Mouse (Mus musculus): ENCODE data around the gene Gm42906.

GRCm38 (mm10) chr5:151170168-151170750, 257.7 kb downstream of the Gm42906 start:
- TF ChIP-seq CHD2 (IDR thresholded peaks at IDR 0.05; ENCODE audit: low read length) (no peak), ZC3H11A (IDR thresholded peaks at IDR 0.05; ENCODE audit: low read depth, low read length) (no peak), MXI1 (IDR thresholded peaks at IDR 0.05; ENCODE audit: low read depth, low read length) (no peak), RAD21 (IDR thresholded peaks at IDR 0.05; ENCODE audit: low read depth, low read length) (no peak), CTCF (IDR thresholded peaks at IDR 0.05 in 2 of 3, conservative IDR thresholded peaks at IDR 0.05 in 1 of 3; ENCODE audit: control insufficient read depth in 1 of 3, insufficient read depth in 1 of 3, low read depth in 2 of 3, low read length in 3 of 3, poor library complexity in 1 of 3, severe bottlenecking in 1 of 3) (no peak), RCOR1 (IDR thresholded peaks at IDR 0.05; ENCODE audit: low read depth, low read length) (no peak), ZNF384 (IDR thresholded peaks at IDR 0.05; ENCODE audit: low read depth, low read length) (no peak), EP300 (IDR thresholded peaks at IDR 0.05; ENCODE audit: low read depth in 1 of 2, low read length in 2 of 2) (no peak), MAX (IDR thresholded peaks at IDR 0.05; ENCODE audit: low read length) (no peak), CHD1 (IDR thresholded peaks at IDR 0.05; ENCODE audit: low read depth, low read length) (no peak), ELF1 (IDR thresholded peaks at IDR 0.05; ENCODE audit: low read depth, low read length) (no peak), NELFE (IDR thresholded peaks at IDR 0.05; ENCODE audit: low read depth, low read length) (no peak), GATA1 (IDR thresholded peaks at IDR 0.05; ENCODE audit: low read depth, low read length) (no peak)

Data from MEL (cell line).